Mouse (Mus musculus): Measurements from ENCODE around the gene Setmar.

DNA sequence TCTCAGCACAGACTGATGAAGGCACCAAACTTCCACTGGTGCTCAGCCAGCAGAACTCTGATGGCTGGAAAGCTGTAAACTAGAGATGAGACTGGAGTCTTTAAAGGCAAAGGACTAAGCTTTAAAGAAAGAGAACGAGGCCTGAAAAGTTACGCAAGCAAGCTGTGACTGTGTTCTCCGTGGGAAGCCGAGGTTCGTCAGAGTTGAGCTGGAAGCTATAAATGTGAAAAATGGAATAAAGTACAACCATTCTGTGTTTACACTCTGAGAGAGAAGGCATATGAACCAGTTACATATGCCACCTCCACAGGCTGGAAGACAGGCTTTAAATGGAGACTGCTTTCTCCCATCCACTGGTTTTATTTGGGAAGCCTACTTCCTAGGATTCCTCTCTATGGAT is 43.2 kb upstream of the Setmar start:
- TF ChIP-seq CTCF (IDR thresholded peaks at IDR 0.05; ENCODE audit: low read depth): no peak
- TF ChIP-seq EP300 (optimal IDR thresholded peaks at IDR 0.05): no peak

All from stomach, postnatal 0 days (tissue).